Mouse (Mus musculus) neural tube, embryonic 13.5 days (tissue): ENCODE data around the gene Cebpa. TPM values are rescaled to one million over a fixed set of nuclear protein-coding genes. Genes with fewer than 3 reads are reported as not detected.

ENCODE experiments used
- ATAC-seq: fragments of 200-750 bp; cut with Nextera tagmentation; 2 replicates; pipeline ENCODE4 v1.8.0; 2017; ENCODE audit warnings: low read depth, mild to moderate bottlenecking, moderate TSS enrichment, moderate library complexity
- H3K27ac ChIP-seq: fragments of 300-500 bp; sonication (generic); replicated peaks from 2 replicates; pipeline ENCODE4 v1.5.1; 2015; ENCODE audit warnings: moderate library complexity, mild to moderate bottlenecking, inconsistent platforms
- H3K27me3 ChIP-seq: fragments of 300-500 bp; sonication (generic); 2 replicates; pipeline ENCODE4 v1.6.1; 2015; ENCODE audit warnings: mild to moderate bottlenecking, inconsistent platforms
- H3K36me3 ChIP-seq: fragments of 300-500 bp; sonication (generic); 2 replicates; pipeline ENCODE4 v1.6.1; 2015; ENCODE audit warnings: mild to moderate bottlenecking, inconsistent platforms
- H3K4me1 ChIP-seq: fragments of 300-500 bp; sonication (generic); replicated peaks from 2 replicates; pipeline ENCODE4 v1.6.1; 2015; ENCODE audit warnings: inconsistent platforms
- H3K4me2 ChIP-seq: fragments of 300-500 bp; sonication (generic); 2 replicates; pipeline ENCODE4 v1.6.1; 2015; ENCODE audit warnings: inconsistent platforms, mild to moderate bottlenecking, moderate library complexity
- H3K4me3 ChIP-seq: fragments of 300-500 bp; sonication (generic); 2 replicates; pipeline ENCODE4 v1.5.1; 2015; ENCODE audit warnings: mild to moderate bottlenecking, inconsistent platforms
- H3K9ac ChIP-seq: fragments of 300-500 bp; sonication (generic); 2 replicates; pipeline ENCODE4 v1.6.1; 2015; ENCODE audit warnings: moderate library complexity, mild to moderate bottlenecking, inconsistent platforms
- H3K9me3 ChIP-seq: fragments of 300-500 bp; sonication (generic); 2 replicates; pipeline ENCODE4 v1.6.1; 2016; ENCODE audit warnings: inconsistent platforms
- WGBS: fragments of 180-500 bp; shearing (Covaris S2); methylation state at CpG from one replicate; pipeline ENCODE4 v1.1.7; 2015; 5-methylcytosine and 5-hydroxymethylcytosine counted together
- polyA plus RNA-seq: library from polyadenylated mRNA; unstranded; fragments of >200 nt; fragmentation: Nextera tagmentation; extraction: Ambion mirVana; gene quantifications from 2 replicates; pipeline ENCODE4 v1.2.1, GENCODE M21; 2015

Gene Cebpa
- polyA plus RNA-seq, result 0.69 and 1.1 TPM in 2 replicates

DNA sequence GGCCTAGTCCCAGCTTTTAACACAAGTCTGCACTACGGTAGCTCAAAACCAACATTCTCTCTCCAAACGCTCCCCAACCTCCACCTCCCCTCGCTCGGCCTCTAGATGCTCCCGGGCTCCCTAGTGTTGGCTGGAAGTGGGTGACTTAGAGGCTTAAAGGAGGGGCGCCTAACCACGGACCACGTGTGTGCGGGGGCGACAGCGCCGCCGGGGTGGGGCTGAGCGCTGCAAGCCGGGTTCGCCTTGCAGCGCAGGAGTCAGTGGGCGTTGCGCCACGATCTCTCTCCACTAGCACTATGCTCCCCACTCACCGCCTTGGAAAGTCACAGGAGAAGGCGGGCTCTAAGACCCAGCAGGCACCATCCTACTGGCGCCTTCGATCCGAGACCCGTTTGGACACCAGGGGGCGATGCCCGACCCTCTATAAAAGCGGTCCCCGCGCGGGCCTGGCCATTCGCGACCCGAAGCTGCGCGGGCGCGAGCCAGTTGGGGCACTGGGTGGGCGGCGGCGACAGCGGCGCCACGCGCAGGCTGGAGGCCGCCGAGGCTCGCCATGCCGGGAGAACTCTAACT is at the start of gene Cebpa:
TSS of gene Cebpa (plus strand) at position 453 of the 573 bp plus-strand sequence.
- Histone ChIP-seq H3K27ac (peak within 1 kb of the TSS; percentile 42; the same call in 1 of the 2 replicates), H3K9me3 (no peaks in the 10 kb centered on the region), H3K36me3 (no peaks in the 10 kb centered on the region), H3K4me3 (peak within 1 kb of the TSS; percentile 56), H3K4me2 (peak within 1 kb of the TSS; percentile 99), H3K9ac (peak within 1 kb of the TSS; percentile 67), H3K27me3 (peaks cover 80% of the 10 kb centered on the region), H3K4me1 (peaks cover 41% of the 10 kb centered on the region)
- ATAC-seq, result peak; percentile 92
- WGBS, result under 1% methylated on average over 50 of the region's 50 CpGs

DNA sequence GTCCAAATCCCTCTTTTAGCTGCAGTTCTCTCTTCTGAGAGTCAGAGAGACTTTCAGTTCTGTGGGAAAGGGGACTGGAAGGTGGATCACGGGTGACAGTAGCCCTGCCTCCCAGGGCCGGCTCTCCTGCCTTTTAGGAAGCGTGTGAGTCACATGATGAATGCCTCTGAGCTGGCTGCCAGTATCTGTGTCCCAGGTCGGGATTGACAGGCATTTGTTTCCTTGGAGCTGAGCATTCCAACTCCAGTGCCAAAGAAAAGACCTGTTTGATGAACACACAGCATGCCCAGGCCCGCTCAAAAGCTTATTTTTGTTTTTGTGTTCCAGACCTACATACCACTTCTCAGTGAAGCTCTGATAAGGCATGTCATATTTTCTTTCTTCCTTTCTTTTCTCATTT is 42.4 kb upstream of the Cebpa start:
- no peak for ATAC-seq
- no peak overlapping the region for H3K9ac ChIP-seq
- no peaks in the 10 kb centered on the region for H3K27me3 ChIP-seq
- H3K36me3 ChIP-seq, result no peaks in the 10 kb centered on the region
- no peaks in the 10 kb centered on the region for H3K9me3 ChIP-seq
- H3K4me2 ChIP-seq, result no peak overlapping the region
- no peak overlapping the region for H3K4me3 ChIP-seq
- no peaks in the 10 kb centered on the region for H3K4me1 ChIP-seq
- H3K27ac ChIP-seq, result no peak overlapping the region
- 55% methylated on average over 5 of the region's 5 CpGs for WGBS

DNA sequence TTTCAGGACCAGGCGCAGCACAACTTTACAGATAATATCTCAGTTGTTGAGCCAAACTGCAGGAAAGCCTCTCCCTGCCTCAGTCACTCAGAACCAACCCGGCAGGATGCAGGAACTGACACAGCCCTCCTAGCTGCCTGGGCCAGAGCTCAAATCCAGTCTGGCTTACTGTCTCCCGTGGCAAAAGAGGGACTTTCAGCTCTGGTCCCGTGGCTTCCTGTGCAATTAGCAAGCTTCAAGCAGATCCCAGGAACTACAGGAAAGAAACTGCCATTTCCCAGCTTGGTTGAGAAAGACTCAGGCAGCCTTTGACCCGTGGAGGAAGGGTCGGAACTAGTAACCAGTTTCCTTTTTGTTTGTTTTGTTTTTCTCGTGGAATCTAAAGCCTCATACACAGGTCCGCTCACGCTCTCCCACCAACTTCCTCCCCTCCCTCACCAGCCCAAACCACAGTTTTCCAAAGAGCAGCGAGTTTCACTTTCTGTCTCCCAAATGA is 38.2 kb upstream of the Cebpa start:
- H3K4me3 ChIP-seq, result no peak overlapping the region
- H3K4me1 ChIP-seq, result peaks cover 1% of the 10 kb centered on the region
- H3K36me3 ChIP-seq, result no peaks in the 10 kb centered on the region
- no peaks in the 10 kb centered on the region for H3K9me3 ChIP-seq
- H3K4me2 ChIP-seq, result peak overlapping the region; percentile 16; the same call in 1 of the 2 replicates
- H3K27ac ChIP-seq, result no peak overlapping the region
- ATAC-seq, result no peak
- 56% methylated on average over 10 of the region's 10 CpGs for WGBS
- no peak overlapping the region for H3K9ac ChIP-seq
- H3K27me3 ChIP-seq, result peaks cover 11% of the 10 kb centered on the region; the same call in 1 of the 2 replicates

DNA sequence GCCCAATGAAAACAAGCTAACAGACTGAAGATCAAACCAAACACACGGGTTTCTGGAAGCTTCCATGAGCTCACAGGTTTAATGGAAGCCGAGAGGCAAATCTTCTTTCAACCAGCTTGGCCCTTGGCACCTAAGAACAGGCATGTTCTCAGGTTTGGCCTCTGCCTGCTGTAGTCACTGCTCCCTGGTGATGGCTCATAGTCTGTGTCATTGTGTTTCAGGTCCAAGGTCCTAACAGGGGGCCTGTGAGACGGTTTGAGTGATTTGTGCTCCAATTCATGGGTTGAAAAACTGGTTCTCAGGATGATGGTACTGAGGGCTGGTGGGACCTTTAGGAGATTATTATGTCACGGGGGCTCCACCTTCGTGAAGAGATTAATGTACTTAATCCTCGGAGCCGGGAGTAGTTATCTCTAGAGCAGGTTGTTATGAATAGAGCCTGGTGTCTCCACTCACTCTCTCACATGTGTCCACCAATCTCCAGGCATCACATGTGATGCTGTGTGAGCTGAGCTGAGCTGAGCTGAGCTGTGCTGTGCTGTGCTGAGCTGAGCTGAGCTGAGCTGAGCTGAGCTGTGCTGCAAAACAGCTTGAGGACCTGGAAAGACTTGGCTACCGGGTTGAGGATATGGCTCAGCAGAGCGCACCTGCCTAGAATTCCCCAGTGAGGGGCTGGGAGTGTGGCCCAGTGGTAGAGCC is 37.5 kb upstream of the Cebpa start:
- ATAC-seq, result no peak
- Histone ChIP-seq H3K4me1 (peaks cover 8% of the 10 kb centered on the region), H3K4me3 (no peak overlapping the region), H3K27me3 (peaks cover 13% of the 10 kb centered on the region; the same call in 1 of the 2 replicates), H3K36me3 (no peaks in the 10 kb centered on the region), H3K9me3 (no peaks in the 10 kb centered on the region), H3K27ac (no peak overlapping the region), H3K4me2 (no peak overlapping the region), H3K9ac (no peak overlapping the region)
- 83% methylated on average over 9 of the region's 9 CpGs for WGBS

DNA sequence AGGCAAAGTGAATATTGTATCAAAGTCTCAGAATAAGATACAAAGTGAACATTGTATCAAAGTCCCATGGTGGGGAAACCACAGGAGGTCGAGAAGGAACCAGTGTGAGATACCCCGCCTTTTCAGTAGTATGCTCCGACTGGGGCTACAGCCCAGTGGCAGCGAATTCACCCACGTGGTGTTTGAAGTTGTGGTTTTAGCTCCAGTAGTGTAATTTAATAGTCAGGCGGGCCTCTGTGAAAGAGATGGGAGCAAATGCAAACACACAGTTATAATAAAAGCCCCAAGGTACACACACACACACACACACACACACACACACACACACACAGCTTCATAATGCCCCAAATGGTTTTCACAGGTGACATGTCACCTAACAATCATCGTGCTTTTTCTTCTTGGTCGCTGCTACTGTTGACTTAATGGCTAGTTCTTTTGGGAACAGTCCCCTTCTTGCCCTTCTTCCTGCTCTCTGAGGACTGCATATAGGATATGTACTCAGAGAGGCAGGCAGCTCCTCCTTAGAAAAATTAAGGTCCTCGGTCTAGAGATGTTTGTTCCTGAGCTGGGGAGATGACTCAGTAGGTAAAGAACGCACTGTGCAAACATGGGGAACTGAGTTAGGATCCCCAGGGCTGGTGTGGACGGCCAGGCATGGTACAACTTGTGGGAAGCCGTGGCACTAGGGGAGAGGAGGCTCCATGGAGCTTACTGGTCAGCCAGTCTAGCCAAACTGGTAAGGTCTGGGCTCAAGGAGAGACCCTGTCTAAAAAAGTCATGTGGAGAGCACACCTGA is 34.3 kb upstream of the Cebpa start:
- Histone ChIP-seq H3K9ac (no peak overlapping the region), H3K4me1 (peaks cover 18% of the 10 kb centered on the region), H3K4me2 (no peak overlapping the region), H3K27me3 (peaks cover 20% of the 10 kb centered on the region), H3K4me3 (no peak overlapping the region), H3K36me3 (no peaks in the 10 kb centered on the region), H3K27ac (no peak overlapping the region), H3K9me3 (no peaks in the 10 kb centered on the region)
- ATAC-seq, result no peak
- WGBS, result 81% methylated on average over 12 of the region's 12 CpGs

DNA sequence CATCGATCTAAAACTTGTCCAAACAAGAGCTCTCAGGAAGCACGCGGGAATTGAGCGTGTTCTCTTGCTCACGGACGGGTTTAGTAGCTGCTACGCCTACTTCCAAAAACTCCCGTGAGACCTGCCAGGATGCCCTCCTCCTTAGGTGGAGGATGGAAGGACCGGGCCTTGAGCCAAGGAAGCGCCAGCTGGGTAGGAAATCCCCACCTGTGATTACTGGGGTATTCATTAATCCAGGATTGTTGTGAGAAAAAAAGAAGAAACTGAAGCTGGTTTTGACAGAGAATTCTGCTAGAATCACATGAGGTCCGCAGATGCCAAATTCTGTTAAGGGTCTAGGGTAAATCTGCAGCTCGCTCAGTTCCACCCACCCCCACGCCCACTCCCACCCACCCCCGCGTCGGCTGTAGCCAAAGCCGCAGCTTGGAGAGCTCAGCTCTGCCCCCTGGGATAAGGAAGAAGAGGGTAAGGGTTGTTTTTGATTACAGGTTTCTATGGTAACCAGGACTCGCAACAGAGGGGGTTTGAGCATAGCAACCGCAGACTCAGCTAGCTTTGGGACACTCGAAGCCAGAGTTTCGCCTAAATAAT is 32.7 kb upstream of the Cebpa start:
- Histone ChIP-seq H3K9ac (no peak overlapping the region), H3K4me2 (peak overlapping the region; percentile 55), H3K36me3 (no peaks in the 10 kb centered on the region), H3K4me1 (peaks cover 18% of the 10 kb centered on the region), H3K4me3 (peak overlapping the region; percentile 23), H3K9me3 (no peaks in the 10 kb centered on the region), H3K27me3 (peaks cover 20% of the 10 kb centered on the region), H3K27ac (no peak overlapping the region)
- WGBS, result under 1% methylated on average over 21 of the region's 21 CpGs
- ATAC-seq, result peak; percentile 80

DNA sequence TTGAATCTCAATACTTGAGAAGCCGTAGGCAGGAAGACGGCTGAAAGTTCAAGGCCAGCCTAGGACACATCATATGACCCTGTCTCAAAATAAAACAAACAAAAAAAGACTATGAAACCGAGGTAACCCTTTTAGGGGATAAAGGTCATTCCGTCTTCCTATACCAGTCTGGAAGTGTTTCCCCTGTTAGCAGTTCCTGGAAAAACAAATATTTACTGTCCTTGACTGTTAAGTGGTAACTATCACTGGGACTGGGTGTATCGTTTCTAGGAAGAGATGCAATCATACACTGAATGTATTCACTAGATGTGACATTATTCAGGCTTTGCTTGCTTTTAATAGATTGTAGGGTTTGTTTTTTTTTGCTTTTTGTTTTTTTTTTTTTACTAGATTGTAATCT is 28.5 kb upstream of the Cebpa start:
- Histone ChIP-seq H3K4me1 (peaks cover 18% of the 10 kb centered on the region), H3K27ac (no peak overlapping the region), H3K9ac (no peak overlapping the region), H3K4me2 (no peak overlapping the region), H3K9me3 (no peaks in the 10 kb centered on the region), H3K27me3 (peaks cover 12% of the 10 kb centered on the region), H3K36me3 (no peaks in the 10 kb centered on the region), H3K4me3 (no peak overlapping the region)
- no peak for ATAC-seq
- 83% methylated on average over 5 of the region's 5 CpGs for WGBS

DNA sequence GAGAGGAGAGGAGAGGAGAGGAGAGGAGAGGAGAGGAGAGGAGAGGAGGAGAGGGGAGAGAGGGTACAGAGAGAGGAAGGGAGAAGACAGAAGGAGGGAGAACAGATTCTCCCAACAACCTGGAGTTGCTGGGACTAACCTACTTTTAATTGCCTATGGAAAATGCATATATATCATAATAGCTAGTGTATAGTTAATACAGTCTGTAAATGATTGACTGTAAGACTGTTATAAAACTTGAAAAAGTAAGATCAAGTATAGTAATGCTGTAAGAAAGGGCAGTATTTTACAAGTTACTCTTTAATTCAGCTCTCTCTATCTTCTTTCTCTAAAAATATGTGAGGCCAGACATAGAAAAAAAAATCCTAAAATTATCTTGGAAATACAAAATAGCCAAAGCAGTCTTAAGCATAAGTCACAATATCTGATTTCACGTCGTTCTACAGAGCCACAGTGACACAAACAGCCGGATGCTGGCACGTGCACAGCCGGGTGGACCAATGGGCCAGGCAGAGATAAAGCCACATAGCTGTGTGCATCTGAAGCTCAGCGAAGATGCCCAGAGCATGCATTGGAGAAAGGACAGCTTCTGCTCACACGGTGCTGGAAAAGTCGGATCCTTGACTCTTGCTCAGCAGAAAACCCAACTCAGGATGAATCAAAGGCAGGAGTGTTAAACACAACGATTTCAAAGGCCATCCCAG is 24.0 kb upstream of the Cebpa start:
- 85% methylated on average over 9 of the region's 9 CpGs for WGBS
- Histone ChIP-seq H3K27me3 (no peaks in the 10 kb centered on the region), H3K27ac (no peak overlapping the region), H3K4me3 (no peak overlapping the region), H3K4me1 (no peaks in the 10 kb centered on the region), H3K36me3 (no peaks in the 10 kb centered on the region), H3K4me2 (no peak overlapping the region), H3K9ac (no peak overlapping the region), H3K9me3 (no peaks in the 10 kb centered on the region)
- no peak for ATAC-seq

DNA sequence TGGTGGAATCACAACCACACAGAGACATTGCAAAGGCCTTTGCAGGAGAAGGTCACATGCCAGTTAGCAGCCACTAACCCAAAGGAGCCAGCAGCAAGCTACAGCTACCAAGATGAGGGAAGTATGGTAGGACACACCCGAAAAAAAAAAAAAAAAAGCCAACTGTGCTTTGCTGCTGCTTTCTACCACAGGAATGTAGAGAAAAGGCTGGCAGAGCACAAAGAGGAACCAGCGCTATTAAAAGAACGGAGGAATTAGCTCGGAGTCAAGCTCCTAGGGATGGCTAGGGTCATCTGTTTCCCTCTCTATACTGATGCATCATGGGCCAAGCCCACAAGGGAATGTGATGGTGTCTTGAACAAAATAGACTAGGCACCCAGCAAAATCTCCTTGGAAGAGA is 20.3 kb upstream of the Cebpa start:
- no peak for ATAC-seq
- 83% methylated on average over 4 of the region's 4 CpGs for WGBS
- no peak overlapping the region for H3K4me3 ChIP-seq

DNA sequence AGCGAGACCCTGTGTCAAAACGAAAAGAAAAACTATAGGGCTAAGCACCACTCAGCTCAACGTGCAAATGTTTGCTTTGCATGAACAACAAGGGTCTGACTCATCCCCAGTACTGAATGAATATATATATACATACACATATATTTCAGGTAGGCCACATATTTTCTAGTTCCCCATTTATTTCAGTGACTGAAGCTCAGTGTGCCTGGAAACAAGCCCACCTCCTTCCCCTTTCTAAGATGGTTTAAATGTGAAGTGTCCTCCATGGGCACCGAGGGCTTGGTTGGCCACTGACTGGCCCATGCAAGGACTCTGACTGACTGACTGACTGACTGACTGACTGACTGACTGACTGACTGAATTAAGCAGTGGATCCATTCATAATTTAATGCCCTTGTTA is 19.6 kb upstream of the Cebpa start:
- WGBS, result 89% methylated on average over 4 of the region's 4 CpGs
- Histone ChIP-seq H3K4me2 (no peak overlapping the region), H3K27ac (no peak overlapping the region), H3K36me3 (no peaks in the 10 kb centered on the region), H3K27me3 (no peaks in the 10 kb centered on the region), H3K4me3 (no peak overlapping the region), H3K4me1 (no peaks in the 10 kb centered on the region), H3K9me3 (peaks cover 3% of the 10 kb centered on the region; the same call in 1 of the 2 replicates), H3K9ac (no peak overlapping the region)
- ATAC-seq, result no peak

More for the DNA sequence above, 20.3 kb upstream of the Cebpa start:
- Histone ChIP-seq H3K36me3 (no peaks in the 10 kb centered on the region), H3K9me3 (peaks cover 3% of the 10 kb centered on the region; the same call in 1 of the 2 replicates), H3K9ac (no peak overlapping the region), H3K4me2 (no peak overlapping the region), H3K27ac (no peak overlapping the region), H3K4me1 (no peaks in the 10 kb centered on the region), H3K27me3 (no peaks in the 10 kb centered on the region)

DNA sequence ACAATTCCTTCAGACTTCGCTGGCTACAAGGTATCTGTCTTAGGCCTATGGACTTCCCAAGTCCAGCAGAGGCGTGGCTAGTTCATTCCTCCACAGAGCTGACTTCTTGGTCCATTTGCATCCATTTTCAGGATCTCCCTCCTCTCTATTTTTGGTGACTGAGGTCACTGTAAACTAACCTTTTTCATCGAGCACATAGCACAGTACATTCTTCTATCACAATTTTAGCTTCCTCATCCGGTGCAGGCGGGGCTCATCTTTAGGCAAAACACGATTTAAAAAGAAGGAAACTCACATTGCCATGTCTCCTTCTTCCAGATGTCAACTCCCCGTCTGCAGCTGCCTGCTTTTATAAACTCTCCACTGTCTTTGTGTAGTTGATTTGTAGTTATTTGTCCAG is 12.5 kb upstream of the Cebpa start:
- Histone ChIP-seq H3K4me1 (no peaks in the 10 kb centered on the region), H3K4me2 (no peak overlapping the region), H3K27me3 (no peaks in the 10 kb centered on the region), H3K9ac (no peak overlapping the region), H3K36me3 (no peaks in the 10 kb centered on the region), H3K27ac (no peak overlapping the region), H3K4me3 (no peak overlapping the region), H3K9me3 (no peaks in the 10 kb centered on the region)
- no peak for ATAC-seq
- WGBS, result 80% methylated on average over 7 of the region's 7 CpGs
